Mouse (Mus musculus): ENCODE measurements around the gene Insrr. TPM values are rescaled to one million over a fixed set of nuclear protein-coding genes. Genes with fewer than 3 reads are reported as not detected.

Insrr gene
- polyA plus RNA-seq, 1 experiment from 2014 or later: 1.4 TPM

- Histone ChIP-seq H3K27me3 (0 out of 2 replicates have a peak, but pooled peaks cover under 1% of the 10 kb centered on the region), H3K27ac (no peak overlapping the region), H3K9me3 (no peaks in the 10 kb centered on the region), H3K9ac (no peak overlapping the region), H3K4me3 (no peak overlapping the region), H3K4me1 (replicated peaks) (peaks cover 18% of the 10 kb centered on the region), H3K4me2 (no peak overlapping the region), H3K36me3 (no peaks in the 10 kb centered on the region)
- no peak for ATAC-seq (ENCODE audit: low FRiP score)
- WGBS: 83% methylated on average over 25 of the region's 25 CpGs
Measured at GRCm38 (mm10) chr3:87783282-87784023, 13.3 kb upstream of the Insrr start.

- WGBS: 88% methylated on average over 5 of the region's 5 CpGs
- Histone ChIP-seq H3K9me3 (no peaks in the 10 kb centered on the region), H3K4me2 (no peak overlapping the region), H3K36me3 (no peaks in the 10 kb centered on the region), H3K27me3 (0 out of 2 replicates have a peak, but pooled peaks cover 5% of the 10 kb centered on the region), H3K4me3 (no peak overlapping the region), H3K27ac (no peak overlapping the region), H3K9ac (no peak overlapping the region), H3K4me1 (replicated peaks) (peaks cover 25% of the 10 kb centered on the region)
- ATAC-seq (ENCODE audit: low FRiP score): no peak
Measured at GRCm38 (mm10) chr3:87785156-87785555, 11.6 kb upstream of the Insrr start.

DNA sequence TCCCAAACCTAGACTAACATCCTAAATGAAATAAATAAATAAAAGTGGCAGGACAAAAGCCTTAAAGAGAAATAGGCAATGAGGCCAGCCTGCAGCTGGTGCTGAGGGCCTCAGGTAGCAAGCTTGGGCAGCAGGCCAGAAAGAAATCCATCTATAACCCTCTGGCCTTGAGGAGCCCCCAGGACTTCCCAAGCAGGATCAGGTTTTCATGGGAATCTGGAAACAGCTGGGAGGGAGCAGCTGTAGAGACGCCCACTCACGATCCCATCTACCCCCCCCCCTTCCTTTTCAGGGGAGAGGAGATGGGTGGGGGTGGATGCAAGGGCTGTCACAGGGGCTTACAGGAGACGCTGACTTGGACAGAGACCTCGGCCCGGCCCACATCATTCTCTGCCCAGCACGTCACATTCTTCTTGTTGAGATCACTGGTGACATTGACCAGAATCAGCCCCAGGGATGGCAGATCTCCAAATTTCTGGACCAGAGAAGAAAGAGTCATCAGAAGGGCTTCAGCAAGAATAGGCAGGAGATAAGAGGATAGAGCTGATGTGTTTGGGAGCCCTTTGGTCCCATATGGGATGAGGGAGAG, 11.0 kb upstream of the Insrr start:
- no peak overlapping the region for H3K4me3 ChIP-seq
- no peak for ATAC-seq (ENCODE audit: low FRiP score)
- no peak overlapping the region for H3K27ac ChIP-seq
- peaks cover 10% of the 10 kb centered on the region; the same call in 1 of the 2 replicates for H3K27me3 ChIP-seq
- H3K36me3 ChIP-seq: no peaks in the 10 kb centered on the region
- 44% methylated on average over 6 of the region's 6 CpGs for whole genome bisulfite sequencing
- H3K9ac ChIP-seq: no peak overlapping the region
- H3K9me3 ChIP-seq: no peaks in the 10 kb centered on the region
- peaks cover 26% of the 10 kb centered on the region for H3K4me1 ChIP-seq (replicated peaks)
- H3K4me2 ChIP-seq: no peak overlapping the region

GRCm38 (mm10) chr3:87789248-87789647, 7.5 kb upstream of the Insrr start:
- no peak for ATAC-seq (ENCODE audit: low FRiP score)
- Histone ChIP-seq H3K27ac (0 out of 2 replicates have a peak overlapping the region, but pooled peaks have one; percentile 18), H3K4me3 (no peak overlapping the region), H3K4me1 (replicated peaks) (peaks cover 23% of the 10 kb centered on the region), H3K36me3 (no peaks in the 10 kb centered on the region), H3K27me3 (peaks cover 46% of the 10 kb centered on the region), H3K4me2 (no peak overlapping the region), H3K9ac (no peak overlapping the region), H3K9me3 (no peaks in the 10 kb centered on the region)
- 48% methylated on average over 1 of the region's 1 CpGs for WGBS

DNA sequence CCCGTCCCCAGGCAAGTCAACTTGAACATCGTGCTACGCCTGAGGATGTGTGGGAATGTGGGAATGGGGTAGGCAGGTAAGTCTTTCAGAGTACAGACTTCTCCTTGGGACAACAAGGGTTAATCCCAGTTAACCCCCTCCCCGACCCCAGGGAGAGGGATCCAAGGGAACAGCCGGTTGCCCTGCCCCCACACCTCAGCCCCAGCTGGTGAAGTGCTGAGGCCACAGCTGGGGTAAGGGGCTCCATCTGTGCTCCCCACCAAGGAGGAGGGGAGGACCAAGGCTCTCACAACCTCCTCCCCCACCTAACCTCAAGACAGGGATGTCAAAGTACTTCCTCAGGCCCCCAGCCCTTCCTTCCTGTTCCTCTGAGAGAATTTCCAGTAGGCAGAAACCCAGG, 7.0 kb upstream of the Insrr start:
- 34% methylated on average over 5 of the region's 5 CpGs for WGBS
- peaks cover 51% of the 10 kb centered on the region for H3K27me3 ChIP-seq
- H3K4me3 ChIP-seq: no peak overlapping the region
- no peak for ATAC-seq (ENCODE audit: low FRiP score)
- no peak overlapping the region for H3K9ac ChIP-seq
- H3K4me1 ChIP-seq (replicated peaks): peaks cover 28% of the 10 kb centered on the region
- no peaks in the 10 kb centered on the region for H3K9me3 ChIP-seq
- H3K36me3 ChIP-seq: no peaks in the 10 kb centered on the region
- H3K27ac ChIP-seq: peak overlapping the region; percentile 18; the same call in 1 of the 2 replicates
- no peak overlapping the region for H3K4me2 ChIP-seq

- H3K9me3 ChIP-seq: no peaks in the 10 kb centered on the region
- H3K27ac ChIP-seq: no peak within 1 kb of the TSS
- WGBS: 0% methylated on average over 41 of the region's 47 CpGs
- ATAC-seq (ENCODE audit: low FRiP score): peak; percentile 49
- H3K4me2 ChIP-seq: peak within 1 kb of the TSS; percentile 59
- peak within 1 kb of the TSS; percentile 64 for H3K9ac ChIP-seq
- peak within 1 kb of the TSS; percentile 38 for H3K4me3 ChIP-seq
- peaks cover 98% of the 10 kb centered on the region for H3K27me3 ChIP-seq
- H3K36me3 ChIP-seq: no peaks in the 10 kb centered on the region
- peaks cover 53% of the 10 kb centered on the region for H3K4me1 ChIP-seq (replicated peaks)
Measured at GRCm38 (mm10) chr3:87794922-87795325, 1.8 kb upstream of the Insrr start, which contains the start of gene Ntrk1. Ntrk1 (minus strand) TSS chr3:87795162.

- WGBS: 14% methylated on average over 33 of the region's 33 CpGs
- Histone ChIP-seq H3K4me1 (replicated peaks) (peaks cover 50% of the 10 kb centered on the region), H3K4me2 (peak overlapping the region; percentile 59), H3K36me3 (no peaks in the 10 kb centered on the region), H3K27me3 (peaks cover 99% of the 10 kb centered on the region), H3K9me3 (no peaks in the 10 kb centered on the region), H3K4me3 (peak overlapping the region; percentile 38), H3K9ac (peak overlapping the region; percentile 64), H3K27ac (no peak overlapping the region)
- no peak for ATAC-seq (ENCODE audit: low FRiP score)
Measured at GRCm38 (mm10) chr3:87795336-87796277, 1.1 kb upstream of the Insrr start.

DNA sequence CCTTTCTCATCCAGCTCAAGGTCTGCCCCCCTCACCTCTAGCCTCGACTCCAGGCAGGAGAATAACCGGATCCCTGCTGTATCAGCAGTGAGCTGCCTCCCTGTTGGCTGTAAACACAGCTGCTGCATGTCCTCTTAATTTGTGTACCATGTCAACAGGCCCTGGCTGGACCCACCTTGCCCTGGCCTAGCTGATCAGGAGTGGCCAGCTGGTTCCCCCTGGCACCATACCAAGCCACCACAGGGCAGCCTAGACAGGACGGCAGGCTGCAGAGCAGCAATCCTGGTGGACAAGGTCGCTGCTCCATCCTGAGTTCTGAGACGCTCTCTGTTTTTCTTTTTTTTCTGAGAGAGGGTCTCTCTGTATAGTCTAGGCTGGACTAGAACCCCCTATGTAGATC, 4.9 kb downstream of the Insrr start:
- H3K27ac ChIP-seq: no peak overlapping the region
- H3K36me3 ChIP-seq: no peaks in the 10 kb centered on the region
- H3K4me3 ChIP-seq: no peak overlapping the region
- no peak for ATAC-seq (ENCODE audit: low FRiP score)
- no peak overlapping the region for H3K4me2 ChIP-seq
- H3K9me3 ChIP-seq: no peaks in the 10 kb centered on the region
- peaks cover 34% of the 10 kb centered on the region for H3K4me1 ChIP-seq (replicated peaks)
- peaks cover 97% of the 10 kb centered on the region for H3K27me3 ChIP-seq
- no peak overlapping the region for H3K9ac ChIP-seq
- 66% methylated on average over 5 of the region's 5 CpGs for WGBS

DNA sequence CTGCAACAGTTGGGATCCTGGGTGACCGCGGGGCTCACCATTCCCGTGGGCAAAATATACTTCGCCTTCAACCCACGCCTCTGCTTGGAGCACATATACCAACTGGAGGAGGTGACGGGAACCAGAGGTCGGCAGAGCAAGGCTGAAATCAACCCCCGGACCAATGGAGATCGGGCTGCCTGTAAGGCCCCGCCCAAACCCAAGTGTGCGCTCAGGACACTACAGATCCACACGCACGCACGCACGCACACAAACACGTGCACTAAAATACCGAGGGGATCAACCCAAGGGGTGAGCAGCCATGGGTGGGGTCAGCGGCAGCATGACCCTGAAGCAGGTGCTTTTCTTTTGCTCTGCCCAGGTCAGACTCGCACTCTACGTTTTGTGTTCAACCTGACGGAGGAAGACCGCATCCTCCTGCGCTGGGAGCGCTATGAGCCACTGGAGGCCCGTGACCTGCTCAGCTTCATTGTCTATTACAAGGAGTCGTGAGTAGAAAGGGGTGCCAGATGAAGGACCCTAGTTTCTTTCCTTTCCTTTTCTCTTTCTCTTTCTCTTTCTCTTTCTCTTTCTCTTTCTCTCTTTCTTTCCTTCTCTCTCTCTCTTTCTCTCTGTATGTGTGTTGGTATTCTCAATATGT, 7.4 kb downstream of the Insrr start:
- Histone ChIP-seq H3K4me2 (peak overlapping the region; percentile 50), H3K9ac (peak overlapping the region; percentile 11; the same call in 1 of the 2 replicates), H3K36me3 (no peaks in the 10 kb centered on the region), H3K4me3 (peak overlapping the region; percentile 22), H3K27me3 (peaks cover 98% of the 10 kb centered on the region), H3K4me1 (replicated peaks) (peaks cover 15% of the 10 kb centered on the region), H3K27ac (no peak overlapping the region), H3K9me3 (no peaks in the 10 kb centered on the region)
- WGBS: 4% methylated on average over 26 of the region's 26 CpGs
- ATAC-seq (ENCODE audit: low FRiP score): no peak

DNA sequence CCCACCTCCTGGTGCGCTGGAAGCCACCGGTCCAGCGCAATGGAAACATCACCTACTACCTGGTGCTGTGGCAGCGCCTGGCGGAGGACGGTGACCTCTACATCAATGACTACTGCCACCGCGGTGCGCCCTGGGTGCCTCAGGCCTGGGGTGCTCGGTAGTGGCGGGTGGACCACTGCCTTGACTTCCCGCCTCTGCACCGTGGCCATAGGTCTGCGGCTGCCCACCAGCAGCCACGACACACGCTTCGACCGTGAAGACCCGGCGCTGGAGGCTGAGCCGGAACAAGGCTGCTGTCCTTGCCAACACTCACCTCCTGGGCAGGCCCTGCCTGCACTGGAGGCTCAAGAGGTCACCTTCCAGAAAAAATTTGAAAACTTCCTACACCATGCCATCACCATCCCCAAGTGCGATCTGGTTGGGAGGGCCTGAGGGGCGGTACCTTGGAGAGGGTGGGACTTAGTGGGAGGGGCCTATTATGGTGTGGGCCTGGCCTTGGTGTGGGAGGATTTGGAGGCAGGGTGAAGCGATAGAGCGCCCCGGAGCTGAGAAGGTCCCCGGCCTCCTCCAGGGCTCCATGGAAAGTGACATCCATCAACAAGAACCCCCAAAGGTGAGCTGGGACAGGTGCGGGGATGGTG, 12.7 kb downstream of the Insrr start:
- Histone ChIP-seq H3K27me3 (peaks cover 87% of the 10 kb centered on the region), H3K4me3 (peak overlapping the region; percentile 15), H3K4me2 (peak overlapping the region; percentile 36), H3K9ac (0 out of 2 replicates have a peak overlapping the region, but pooled peaks have one; percentile 19), H3K4me1 (replicated peaks) (peaks cover 12% of the 10 kb centered on the region), H3K9me3 (no peaks in the 10 kb centered on the region), H3K27ac (no peak overlapping the region), H3K36me3 (no peaks in the 10 kb centered on the region)
- 0 out of 2 replicates have a peak, but pooled peaks have one; percentile 46 for ATAC-seq (ENCODE audit: low FRiP score)
- WGBS: 5% methylated on average over 28 of the region's 28 CpGs

- no peak overlapping the region for H3K4me3 ChIP-seq
- ATAC-seq (ENCODE audit: low FRiP score): no peak
- no peaks in the 10 kb centered on the region for H3K36me3 ChIP-seq
- H3K9ac ChIP-seq: no peak overlapping the region
- H3K9me3 ChIP-seq: no peaks in the 10 kb centered on the region
- peaks cover 12% of the 10 kb centered on the region for H3K4me1 ChIP-seq (replicated peaks)
- WGBS: 87% methylated on average over 8 of the region's 8 CpGs
- peaks cover 87% of the 10 kb centered on the region for H3K27me3 ChIP-seq
- H3K27ac ChIP-seq: no peak overlapping the region
- H3K4me2 ChIP-seq: no peak overlapping the region
Measured at GRCm38 (mm10) chr3:87811297-87811696, 14.5 kb downstream of the Insrr start.
